Mouse (Mus musculus): ENCODE results near the gene Foxk1. TPM values are rescaled to one million over a fixed set of nuclear protein-coding genes. Genes with fewer than 3 reads are reported as not detected.

The Foxk1 gene
- polyA plus RNA-seq, 1 experiment: 9.1 TPM

DNA sequence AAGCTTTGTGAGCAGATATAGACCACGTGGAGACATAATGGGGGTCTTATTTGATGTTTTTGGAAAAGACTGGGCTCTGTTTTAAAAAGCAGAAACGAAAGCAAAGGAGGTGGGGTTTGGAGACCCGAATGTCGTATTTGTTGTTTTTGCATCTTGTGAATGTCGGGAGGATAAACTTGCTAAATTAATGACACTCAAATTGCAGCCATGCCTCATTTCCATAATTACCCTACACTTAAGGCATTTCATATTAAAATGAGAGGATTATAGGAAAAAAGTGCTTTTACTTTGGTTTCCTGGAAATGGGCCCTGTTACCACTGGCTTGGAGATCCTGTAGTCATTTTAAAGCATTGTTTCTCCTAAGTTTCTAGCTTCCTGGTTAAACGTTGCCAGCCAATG, 7.9 kb downstream of the Foxk1 start:
- no peak overlapping the region for H3K4me3 ChIP-seq (replicated peaks; ENCODE audit: control insufficient read depth, low read depth, low read length)
- no peak for TF ChIP-seq POLR2A (IDR thresholded peaks at IDR 0.05; ENCODE audit: borderline replicate concordance, control insufficient read depth, low read depth, low read length)
- TF ChIP-seq CTCF (IDR thresholded peaks at IDR 0.05; ENCODE audit: control insufficient read depth, insufficient read depth, low read length): no peak
- H3K27ac ChIP-seq (ENCODE audit: control insufficient read depth, insufficient read depth, low read depth, low read length, poor library complexity): no peak overlapping the region
- peaks cover 1% of the 10 kb centered on the region; the same call in 1 of the 2 replicates for H3K4me1 ChIP-seq (ENCODE audit: control insufficient read depth, insufficient read depth, low read length)
- WGBS: 61% methylated on average over 6 of the region's 6 CpGs

DNA sequence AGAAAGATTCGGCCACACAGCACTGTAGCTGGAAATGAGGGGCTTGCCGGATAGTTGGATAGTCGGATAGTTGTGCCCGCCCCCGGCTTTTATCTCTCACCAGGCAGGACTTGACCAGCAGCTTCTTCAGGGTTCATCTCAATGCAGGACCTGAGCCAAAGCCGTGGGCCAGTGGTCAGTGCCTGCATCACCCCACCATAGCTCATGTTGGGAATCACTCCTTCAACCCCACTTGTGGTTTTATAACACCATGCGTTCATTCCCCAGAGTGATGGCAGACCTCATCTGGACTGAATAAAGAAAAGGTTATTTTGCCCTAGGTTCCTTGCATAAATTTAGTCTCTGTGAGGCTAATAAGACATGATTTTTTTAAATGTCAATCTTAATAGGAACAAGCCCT, 9.1 kb downstream of the Foxk1 start:
- Histone ChIP-seq H3K27ac (ENCODE audit: control insufficient read depth, insufficient read depth, low read depth, low read length, poor library complexity) (no peak overlapping the region), H3K4me1 (ENCODE audit: control insufficient read depth, insufficient read depth, low read length) (no peaks in the 10 kb centered on the region; the same call in 1 of the 2 replicates), H3K4me3 (replicated peaks; ENCODE audit: control insufficient read depth, low read depth, low read length) (no peak overlapping the region)
- WGBS: 87% methylated on average over 7 of the region's 7 CpGs
- TF ChIP-seq CTCF (IDR thresholded peaks at IDR 0.05; ENCODE audit: control insufficient read depth, insufficient read depth, low read length): no peak
- no peak for TF ChIP-seq POLR2A (IDR thresholded peaks at IDR 0.05; ENCODE audit: borderline replicate concordance, control insufficient read depth, low read depth, low read length)

DNA sequence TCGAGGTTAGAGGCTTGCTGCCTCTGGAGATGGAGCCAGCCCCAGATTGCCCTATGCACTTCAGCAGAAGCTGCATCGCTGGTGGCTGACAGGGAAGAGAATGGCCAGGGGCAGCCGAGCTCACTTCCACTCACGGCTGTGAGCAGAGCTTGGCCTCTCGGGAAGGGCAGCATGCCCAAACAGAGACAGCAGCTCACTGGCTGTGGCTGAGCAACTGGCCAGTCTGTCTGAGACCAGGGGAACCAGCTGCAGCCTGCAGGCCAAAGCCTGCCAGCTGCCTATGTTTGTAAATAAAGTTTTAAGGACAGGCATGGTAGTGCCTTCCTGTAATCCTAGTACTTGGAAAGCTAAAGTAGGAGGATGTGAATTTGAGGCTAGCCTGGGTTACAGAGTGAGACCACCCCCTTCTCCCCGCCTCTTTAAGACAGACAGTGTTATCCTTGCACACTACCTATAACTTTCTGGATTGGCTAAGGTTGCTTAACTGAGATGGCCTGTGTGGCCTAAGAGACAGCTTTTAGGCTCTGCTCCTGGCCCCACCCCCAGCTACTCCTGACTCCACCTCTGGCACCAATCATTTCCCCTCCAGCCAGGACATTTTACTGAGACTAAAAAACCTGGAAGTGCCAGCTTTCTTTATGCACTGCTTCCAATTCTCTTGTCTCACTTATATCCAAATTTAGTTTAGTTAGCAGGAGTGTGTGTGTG, 11.5 kb downstream of the Foxk1 start:
- no peak for TF ChIP-seq CTCF (IDR thresholded peaks at IDR 0.05; ENCODE audit: control insufficient read depth, insufficient read depth, low read length)
- no peak for TF ChIP-seq POLR2A (IDR thresholded peaks at IDR 0.05; ENCODE audit: borderline replicate concordance, control insufficient read depth, low read depth, low read length)
- H3K27ac ChIP-seq (ENCODE audit: control insufficient read depth, insufficient read depth, low read depth, low read length, poor library complexity): no peak overlapping the region
- H3K4me1 ChIP-seq (ENCODE audit: control insufficient read depth, insufficient read depth, low read length): no peaks in the 10 kb centered on the region; the same call in 1 of the 2 replicates
- 60% methylated on average over 6 of the region's 6 CpGs for WGBS
- no peak overlapping the region for H3K4me3 ChIP-seq (replicated peaks; ENCODE audit: control insufficient read depth, low read depth, low read length)

DNA sequence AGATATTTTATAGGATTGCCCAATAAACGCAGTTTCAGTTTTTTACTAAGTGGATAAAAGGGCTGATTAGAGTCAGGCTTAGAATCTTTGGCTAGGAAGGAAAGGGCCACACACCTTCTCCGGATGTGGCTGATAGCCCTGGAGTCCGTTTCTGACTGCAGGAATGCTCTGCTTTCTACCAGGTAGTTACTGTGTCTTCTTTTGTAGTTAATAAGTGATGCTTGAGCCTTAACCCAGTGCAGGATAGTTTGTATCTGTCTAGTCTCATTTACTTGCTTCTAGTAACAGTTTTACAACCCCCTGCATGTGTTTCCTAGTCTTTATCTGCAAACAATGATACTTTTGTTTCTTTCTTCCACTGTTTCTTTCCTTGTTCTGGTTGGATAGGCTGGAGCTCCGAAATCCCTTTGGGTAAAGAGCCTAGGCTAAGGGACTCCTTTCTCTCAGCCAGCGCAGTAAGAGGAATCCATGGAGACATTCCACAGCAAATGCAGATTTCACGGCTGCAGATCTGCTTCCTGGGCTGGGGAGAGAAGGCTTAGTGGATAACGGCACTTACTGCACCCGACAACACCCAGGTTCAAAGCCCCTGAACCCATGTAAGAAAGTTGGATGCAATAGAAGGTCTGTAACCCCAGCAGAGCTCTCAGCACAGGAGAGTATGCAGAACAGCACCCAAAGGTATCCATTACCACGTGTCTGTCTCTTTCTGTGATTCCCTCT, 12.6 kb downstream of the Foxk1 start:
- Histone ChIP-seq H3K4me3 (replicated peaks; ENCODE audit: control insufficient read depth, low read depth, low read length) (no peak overlapping the region), H3K27ac (ENCODE audit: control insufficient read depth, insufficient read depth, low read depth, low read length, poor library complexity) (no peak overlapping the region), H3K4me1 (ENCODE audit: control insufficient read depth, insufficient read depth, low read length) (peaks cover 4% of the 10 kb centered on the region)
- no peak for TF ChIP-seq CTCF (IDR thresholded peaks at IDR 0.05; ENCODE audit: control insufficient read depth, insufficient read depth, low read length)
- no peak for TF ChIP-seq POLR2A (IDR thresholded peaks at IDR 0.05; ENCODE audit: borderline replicate concordance, control insufficient read depth, low read depth, low read length)
- 75% methylated on average over 9 of the region's 9 CpGs for WGBS

DNA sequence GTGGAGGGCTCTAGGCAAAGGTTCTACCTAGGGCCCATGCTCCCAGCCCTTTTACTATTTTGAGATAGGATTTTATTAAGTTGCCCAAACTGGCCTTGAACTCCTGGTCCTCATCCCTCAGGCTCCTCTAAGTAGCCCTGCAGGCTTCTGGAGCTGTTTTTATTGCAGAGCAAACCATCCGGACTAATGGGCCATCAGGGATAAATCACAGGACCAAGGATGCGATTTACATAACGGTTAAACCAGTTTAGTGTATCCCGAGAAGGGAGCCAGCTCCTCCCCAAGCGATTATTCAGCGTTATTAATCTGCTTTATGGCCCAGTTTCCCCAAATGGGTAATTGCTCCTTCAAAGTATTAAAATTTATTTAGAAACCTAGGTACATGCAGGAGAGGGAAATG, 14.1 kb downstream of the Foxk1 start:
- Histone ChIP-seq H3K27ac (ENCODE audit: control insufficient read depth, insufficient read depth, low read depth, low read length, poor library complexity) (no peak overlapping the region), H3K4me1 (ENCODE audit: control insufficient read depth, insufficient read depth, low read length) (peaks cover 4% of the 10 kb centered on the region), H3K4me3 (replicated peaks; ENCODE audit: control insufficient read depth, low read depth, low read length) (no peak overlapping the region)
- 82% methylated on average over 6 of the region's 6 CpGs for WGBS
- TF ChIP-seq POLR2A (IDR thresholded peaks at IDR 0.05; ENCODE audit: borderline replicate concordance, control insufficient read depth, low read depth, low read length): no peak
- no peak for TF ChIP-seq CTCF (IDR thresholded peaks at IDR 0.05; ENCODE audit: control insufficient read depth, insufficient read depth, low read length)

DNA sequence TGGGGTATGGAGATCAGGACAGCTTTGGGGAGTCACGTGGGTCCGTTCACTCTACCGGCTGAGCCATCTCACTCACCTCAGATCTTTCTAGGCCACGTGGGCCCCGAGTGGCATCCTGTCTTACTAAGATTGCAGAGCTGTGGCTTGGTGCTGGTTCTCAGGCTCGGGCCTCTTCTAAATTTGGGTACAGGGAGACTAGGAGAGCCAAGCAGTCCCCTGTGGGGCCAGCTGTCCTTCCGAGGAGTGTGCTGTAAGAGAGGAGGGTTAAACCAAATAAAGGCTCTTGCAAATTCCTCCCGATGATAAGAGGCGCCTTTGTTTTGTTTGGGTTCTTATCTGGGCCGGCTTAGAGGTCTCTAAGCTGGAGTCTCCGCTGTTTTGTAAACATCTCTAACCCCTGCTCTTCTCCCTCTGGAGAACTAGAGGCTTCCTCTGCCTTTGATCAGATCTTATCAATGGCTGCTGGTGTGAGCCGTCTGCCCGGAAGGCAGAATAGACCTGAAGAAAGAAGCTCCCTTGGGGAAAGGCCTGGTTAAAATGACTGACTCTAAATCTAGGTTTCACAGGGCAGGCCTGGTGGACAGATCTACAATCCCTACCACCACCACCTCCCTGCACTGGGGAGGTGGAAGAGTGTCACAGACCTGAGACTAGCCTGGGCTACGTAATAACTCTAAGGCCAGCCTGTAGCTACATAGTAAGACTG, 14.9 kb downstream of the Foxk1 start:
- WGBS: 20% methylated on average over 14 of the region's 14 CpGs
- peak overlapping the region; percentile 41 for H3K27ac ChIP-seq (ENCODE audit: control insufficient read depth, insufficient read depth, low read depth, low read length, poor library complexity)

DNA sequence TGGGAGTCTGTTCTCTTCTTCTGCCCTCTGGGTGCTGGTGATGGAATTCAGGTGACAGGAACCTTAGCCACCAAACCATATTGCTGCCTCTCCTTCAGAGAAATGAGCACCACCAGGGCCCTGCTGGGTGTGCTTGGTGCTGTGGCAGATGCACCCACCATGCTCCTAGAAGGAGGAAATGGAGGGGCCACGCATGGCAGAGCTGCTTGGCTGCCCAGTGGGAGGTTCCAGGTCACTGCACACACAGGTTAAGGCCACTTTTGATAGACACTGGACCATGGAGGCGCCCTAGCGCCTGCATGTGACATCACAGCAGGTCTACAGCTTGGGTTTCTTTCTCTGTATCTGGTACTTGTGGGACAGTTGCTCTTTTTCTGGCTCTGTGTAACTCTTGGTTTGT, 15.8 kb downstream of the Foxk1 start:
- 62% methylated on average over 3 of the region's 3 CpGs for WGBS
- H3K27ac ChIP-seq (ENCODE audit: control insufficient read depth, insufficient read depth, low read depth, low read length, poor library complexity): no peak overlapping the region
- H3K4me3 ChIP-seq (replicated peaks; ENCODE audit: control insufficient read depth, low read depth, low read length): no peak overlapping the region
- TF ChIP-seq CTCF (IDR thresholded peaks at IDR 0.05; ENCODE audit: control insufficient read depth, insufficient read depth, low read length): no peak
- no peak for TF ChIP-seq POLR2A (IDR thresholded peaks at IDR 0.05; ENCODE audit: borderline replicate concordance, control insufficient read depth, low read depth, low read length)
- H3K4me1 ChIP-seq (ENCODE audit: control insufficient read depth, insufficient read depth, low read length): peaks cover 4% of the 10 kb centered on the region

More for the DNA sequence above, 14.9 kb downstream of the Foxk1 start:
- H3K4me1 ChIP-seq (ENCODE audit: control insufficient read depth, insufficient read depth, low read length): peaks cover 4% of the 10 kb centered on the region
- TF ChIP-seq CTCF (IDR thresholded peaks at IDR 0.05; ENCODE audit: control insufficient read depth, insufficient read depth, low read length) (no peak), POLR2A (IDR thresholded peaks at IDR 0.05; ENCODE audit: borderline replicate concordance, control insufficient read depth, low read depth, low read length) (no peak)
- no peak overlapping the region for H3K4me3 ChIP-seq (replicated peaks; ENCODE audit: control insufficient read depth, low read depth, low read length)

DNA sequence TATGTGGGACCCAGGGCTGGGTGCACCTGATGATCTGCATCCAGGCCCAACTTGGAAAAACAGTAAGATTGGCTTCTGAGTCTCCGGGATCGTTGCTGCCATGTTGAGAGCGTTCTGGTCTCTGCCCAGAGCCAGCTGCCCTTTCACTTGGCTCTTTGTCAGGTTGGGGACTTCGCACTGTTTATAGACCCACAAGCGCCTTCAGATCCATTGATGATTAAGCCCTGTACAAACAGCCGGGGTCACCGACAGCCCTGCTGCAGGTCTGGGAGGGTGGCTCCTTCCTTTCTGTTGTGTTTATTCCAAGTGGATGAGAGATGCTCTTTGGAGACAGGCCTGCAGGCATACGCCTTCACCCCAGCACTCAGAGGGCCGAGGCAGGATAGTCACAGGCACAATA, 16.6 kb downstream of the Foxk1 start:
- 83% methylated on average over 9 of the region's 9 CpGs for WGBS
- TF ChIP-seq CTCF (IDR thresholded peaks at IDR 0.05; ENCODE audit: control insufficient read depth, insufficient read depth, low read length) (no peak), POLR2A (IDR thresholded peaks at IDR 0.05; ENCODE audit: borderline replicate concordance, control insufficient read depth, low read depth, low read length) (no peak)
- H3K4me1 ChIP-seq (ENCODE audit: control insufficient read depth, insufficient read depth, low read length): peaks cover 4% of the 10 kb centered on the region
- no peak overlapping the region for H3K27ac ChIP-seq (ENCODE audit: control insufficient read depth, insufficient read depth, low read depth, low read length, poor library complexity)
- no peak overlapping the region for H3K4me3 ChIP-seq (replicated peaks; ENCODE audit: control insufficient read depth, low read depth, low read length)
